Mouse (Mus musculus): Measurements from ENCODE around the gene Alyref2.

DNA sequence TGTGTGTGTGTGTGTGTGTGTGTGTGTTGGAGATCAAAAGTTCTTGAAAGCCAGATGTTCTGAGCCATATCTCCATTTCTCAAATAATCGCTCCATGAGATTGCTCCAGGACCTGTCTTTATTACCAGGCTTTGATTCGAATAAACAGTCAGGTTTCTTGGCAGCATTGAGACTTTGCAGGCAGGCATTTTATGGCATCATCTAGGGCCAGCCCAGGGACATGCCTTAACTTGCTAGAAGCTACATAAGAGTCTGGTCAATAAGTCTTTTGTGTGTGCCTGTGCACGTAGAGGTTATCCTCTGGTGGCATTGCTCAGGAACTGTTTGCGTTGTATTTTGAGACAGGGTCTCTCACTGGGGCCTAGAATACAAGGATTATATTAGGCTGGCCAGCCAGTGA, 29.8 kb upstream of the Alyref2 start:
- no peak for TF ChIP-seq POLR2A (IDR thresholded peaks at IDR 0.05; ENCODE audit: borderline replicate concordance, low read depth, low read length)
- TF ChIP-seq CTCF (IDR thresholded peaks at IDR 0.05; ENCODE audit: low read depth, low read length): no peak
